Mouse (Mus musculus): Measurements from ENCODE around the gene A630023A22Rik. TPM values are rescaled to one million over a fixed set of nuclear protein-coding genes. Genes with fewer than 3 reads are reported as not detected.

The A630023A22Rik gene
- polyA plus RNA-seq (2015; fragmentation: Nextera tagmentation; extraction: Ambion mirVana): 0.79 and 1.5 TPM in 2 replicates

- Histone ChIP-seq H3K27ac (no peak within 1 kb of the TSS), H3K4me2 (replicated peaks) (no peak within 1 kb of the TSS)
Measured at GRCm38 (mm10) chr14:34102601-34103000, at the start of gene A630023A22Rik. Gene A630023A22Rik, minus strand, starts transcription at chr14:34102754.

GRCm38 (mm10) chr14:34152342-34152741 is 49.8 kb upstream of the A630023A22Rik start, which contains the start of gene Npy4r:
Gene Npy4r, minus strand, starts transcription at chr14:34152489.
- WGBS: 11% methylated on average over 16 of the region's 16 CpGs
- Histone ChIP-seq H3K9me3 (no peaks in the 10 kb centered on the region), H3K4me2 (replicated peaks) (peak within 1 kb of the TSS; percentile 52), H3K27me3 (replicated peaks) (no peaks in the 10 kb centered on the region), H3K4me3 (replicated peaks) (0 out of 2 replicates have a peak within 1 kb of the TSS, but pooled peaks have one; percentile 13), H3K27ac (no peak within 1 kb of the TSS), H3K4me1 (replicated peaks) (peaks cover 6% of the 10 kb centered on the region; the same call in 1 of the 2 replicates), H3K36me3 (no peaks in the 10 kb centered on the region), H3K9ac (no peak within 1 kb of the TSS)
- ATAC-seq: peak; percentile 96

More at GRCm38 (mm10) chr14:34102601-34103000, at the start of gene A630023A22Rik:
- no peaks in the 10 kb centered on the region for H3K36me3 ChIP-seq
- H3K4me1 ChIP-seq (replicated peaks): no peaks in the 10 kb centered on the region
- ATAC-seq: no peak
- no peaks in the 10 kb centered on the region for H3K27me3 ChIP-seq (replicated peaks)
- WGBS: 59% methylated on average over 5 of the region's 5 CpGs
- H3K9me3 ChIP-seq: no peaks in the 10 kb centered on the region
- H3K4me3 ChIP-seq (replicated peaks): no peak within 1 kb of the TSS
- no peak within 1 kb of the TSS for H3K9ac ChIP-seq

GRCm38 (mm10) chr14:34142915-34143314 is 40.4 kb upstream of the A630023A22Rik start:
- no peak overlapping the region for H3K4me2 ChIP-seq (replicated peaks)
- no peaks in the 10 kb centered on the region for H3K36me3 ChIP-seq
- H3K9ac ChIP-seq: no peak overlapping the region
- no peaks in the 10 kb centered on the region for H3K27me3 ChIP-seq (replicated peaks)
- no peaks in the 10 kb centered on the region for H3K4me1 ChIP-seq (replicated peaks)
- no peaks in the 10 kb centered on the region for H3K9me3 ChIP-seq
- H3K4me3 ChIP-seq (replicated peaks): no peak overlapping the region
- ATAC-seq: no peak
- WGBS: 94% methylated on average over 10 of the region's 10 CpGs
- no peak overlapping the region for H3K27ac ChIP-seq

GRCm38 (mm10) chr14:34142316-34142715 is 39.8 kb upstream of the A630023A22Rik start:
- no peaks in the 10 kb centered on the region for H3K36me3 ChIP-seq
- no peak overlapping the region for H3K9ac ChIP-seq
- ATAC-seq: no peak
- H3K9me3 ChIP-seq: no peaks in the 10 kb centered on the region
- 77% methylated on average over 1 of the region's 1 CpGs for WGBS
- H3K4me2 ChIP-seq (replicated peaks): no peak overlapping the region
- no peaks in the 10 kb centered on the region for H3K4me1 ChIP-seq (replicated peaks)
- H3K4me3 ChIP-seq (replicated peaks): no peak overlapping the region
- H3K27ac ChIP-seq: no peak overlapping the region
- no peaks in the 10 kb centered on the region for H3K27me3 ChIP-seq (replicated peaks)

- ATAC-seq: no peak
- WGBS: 79% methylated on average over 15 of the region's 15 CpGs
- Histone ChIP-seq H3K36me3 (no peaks in the 10 kb centered on the region), H3K4me2 (replicated peaks) (no peak overlapping the region), H3K9ac (no peak overlapping the region), H3K9me3 (no peaks in the 10 kb centered on the region), H3K4me3 (replicated peaks) (no peak overlapping the region), H3K4me1 (replicated peaks) (no peaks in the 10 kb centered on the region), H3K27ac (no peak overlapping the region), H3K27me3 (replicated peaks) (no peaks in the 10 kb centered on the region)
Measured at GRCm38 (mm10) chr14:34139671-34140664, 37.4 kb upstream of the A630023A22Rik start.

- Histone ChIP-seq H3K27ac (no peak overlapping the region), H3K4me3 (replicated peaks) (no peak overlapping the region), H3K9ac (no peak overlapping the region), H3K9me3 (no peaks in the 10 kb centered on the region), H3K4me2 (replicated peaks) (no peak overlapping the region), H3K27me3 (replicated peaks) (no peaks in the 10 kb centered on the region), H3K4me1 (replicated peaks) (no peaks in the 10 kb centered on the region), H3K36me3 (no peaks in the 10 kb centered on the region)
- no peak for ATAC-seq
Measured at GRCm38 (mm10) chr14:34135391-34135790, 32.8 kb upstream of the A630023A22Rik start.

- Histone ChIP-seq H3K9me3 (no peaks in the 10 kb centered on the region), H3K36me3 (no peaks in the 10 kb centered on the region), H3K4me3 (replicated peaks) (no peak overlapping the region), H3K27ac (no peak overlapping the region), H3K4me2 (replicated peaks) (no peak overlapping the region), H3K27me3 (replicated peaks) (no peaks in the 10 kb centered on the region), H3K4me1 (replicated peaks) (no peaks in the 10 kb centered on the region), H3K9ac (no peak overlapping the region)
- ATAC-seq: no peak
- whole genome bisulfite sequencing: 71% methylated on average over 6 of the region's 6 CpGs
Measured at GRCm38 (mm10) chr14:34131216-34131615, 28.7 kb upstream of the A630023A22Rik start.

- Histone ChIP-seq H3K4me3 (replicated peaks) (no peak overlapping the region), H3K4me2 (replicated peaks) (no peak overlapping the region), H3K27me3 (replicated peaks) (no peaks in the 10 kb centered on the region), H3K9ac (no peak overlapping the region), H3K9me3 (no peaks in the 10 kb centered on the region), H3K36me3 (no peaks in the 10 kb centered on the region), H3K4me1 (replicated peaks) (no peaks in the 10 kb centered on the region), H3K27ac (no peak overlapping the region)
- 94% methylated on average over 4 of the region's 4 CpGs for WGBS
- no peak for ATAC-seq
Measured at GRCm38 (mm10) chr14:34121691-34122090, 19.1 kb upstream of the A630023A22Rik start.

GRCm38 (mm10) chr14:34120923-34121351 is 18.4 kb upstream of the A630023A22Rik start:
- 88% methylated on average over 3 of the region's 3 CpGs for WGBS
- Histone ChIP-seq H3K4me1 (replicated peaks) (no peaks in the 10 kb centered on the region), H3K4me2 (replicated peaks) (no peak overlapping the region), H3K27ac (no peak overlapping the region), H3K4me3 (replicated peaks) (no peak overlapping the region), H3K9ac (no peak overlapping the region), H3K27me3 (replicated peaks) (no peaks in the 10 kb centered on the region), H3K36me3 (no peaks in the 10 kb centered on the region), H3K9me3 (no peaks in the 10 kb centered on the region)
- no peak for ATAC-seq

- H3K4me3 ChIP-seq (replicated peaks): no peak overlapping the region
- no peak overlapping the region for H3K27ac ChIP-seq
- H3K36me3 ChIP-seq: no peaks in the 10 kb centered on the region
- no peaks in the 10 kb centered on the region for H3K27me3 ChIP-seq (replicated peaks)
- no peaks in the 10 kb centered on the region for H3K4me1 ChIP-seq (replicated peaks)
- WGBS: 74% methylated on average over 12 of the region's 12 CpGs
- H3K9ac ChIP-seq: no peak overlapping the region
- H3K4me2 ChIP-seq (replicated peaks): no peak overlapping the region
- H3K9me3 ChIP-seq: no peaks in the 10 kb centered on the region
- ATAC-seq: no peak
Measured at GRCm38 (mm10) chr14:34120016-34120910, 17.7 kb upstream of the A630023A22Rik start.

- H3K9me3 ChIP-seq: no peaks in the 10 kb centered on the region
- no peak overlapping the region for H3K27ac ChIP-seq
- H3K4me1 ChIP-seq (replicated peaks): no peaks in the 10 kb centered on the region
- H3K36me3 ChIP-seq: no peaks in the 10 kb centered on the region
- H3K4me3 ChIP-seq (replicated peaks): no peak overlapping the region
- H3K9ac ChIP-seq: no peak overlapping the region
- 60% methylated on average over 7 of the region's 7 CpGs for WGBS
- no peak overlapping the region for H3K4me2 ChIP-seq (replicated peaks)
- ATAC-seq: no peak
- H3K27me3 ChIP-seq (replicated peaks): no peaks in the 10 kb centered on the region
Measured at GRCm38 (mm10) chr14:34119046-34119723, 16.6 kb upstream of the A630023A22Rik start.

All from intestine, embryonic 15.5 days (tissue).